Mouse (Mus musculus): ENCODE measurements around the gene Akap9.
"Not testable (repeated sequence)": the region's sequence is repeated elsewhere in the genome, so short reads cannot be mapped to it uniquely, and the experiment has no call there.

The Akap9 gene

DNA sequence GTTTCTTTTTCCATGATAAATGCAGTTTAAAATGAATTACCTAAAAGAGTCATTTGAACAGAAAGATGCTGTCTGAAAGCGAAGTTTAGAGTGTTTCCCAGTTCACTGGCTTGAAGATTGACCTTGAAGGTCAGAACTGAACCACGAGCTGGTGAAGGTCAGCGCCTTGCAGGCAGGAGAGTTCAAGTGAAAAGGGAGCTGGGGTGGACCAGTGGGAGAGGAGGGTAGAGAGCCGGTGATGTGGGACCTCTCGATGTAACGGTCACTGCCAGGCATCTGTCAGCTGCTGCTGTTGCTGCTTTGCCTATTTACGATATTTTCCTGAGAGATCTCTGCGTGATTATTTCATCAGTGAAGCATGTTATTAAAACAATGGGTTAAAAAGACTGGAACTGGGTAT lies 111.5 kb downstream of the Akap9 start:
- DNase-seq (ENCODE audit: low spot score in 2 of 2), result no peak

DNA sequence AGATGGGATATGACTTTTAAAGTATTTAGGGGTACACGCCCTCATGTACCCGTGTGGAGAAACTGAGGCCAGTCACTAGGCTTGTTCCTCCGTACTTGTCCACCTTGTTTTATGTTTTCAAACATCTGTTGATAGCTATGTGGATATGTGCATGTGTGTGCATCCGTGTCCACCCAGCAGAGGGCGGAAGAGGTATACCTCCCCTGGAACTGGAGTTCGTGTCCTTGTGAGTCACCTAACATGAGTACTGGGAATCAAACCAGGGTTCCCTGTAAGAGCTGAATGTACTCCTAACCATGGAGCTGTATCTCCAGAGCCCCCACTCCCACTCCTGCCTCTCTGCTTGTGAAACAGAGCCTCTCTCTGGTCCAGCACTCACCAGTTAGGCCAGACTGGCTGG lies 112.5 kb downstream of the Akap9 start:
- no peak for DNase-seq (ENCODE audit: low spot score in 2 of 2)

DNA sequence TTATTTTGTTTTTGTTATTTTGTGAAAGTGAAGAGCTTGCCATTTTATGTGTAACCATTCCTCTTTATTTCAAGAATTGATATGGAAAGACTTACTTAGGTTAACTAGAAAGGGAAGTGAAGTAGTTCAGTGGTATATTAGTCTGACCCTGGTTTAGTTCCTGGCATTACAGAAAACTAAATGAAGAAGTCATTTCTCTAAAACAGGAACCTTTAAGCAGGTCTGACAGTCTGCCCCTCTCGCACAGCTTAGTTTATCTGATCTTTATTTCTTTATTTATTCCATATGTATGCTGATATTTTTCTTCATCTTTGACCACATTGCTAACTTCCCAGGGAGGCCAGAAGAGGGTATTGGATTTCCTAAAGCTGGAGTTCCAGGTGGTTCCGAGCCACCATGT lies 113.1 kb downstream of the Akap9 start:
- DNase-seq (ENCODE audit: low spot score in 2 of 2), result no peak

DNA sequence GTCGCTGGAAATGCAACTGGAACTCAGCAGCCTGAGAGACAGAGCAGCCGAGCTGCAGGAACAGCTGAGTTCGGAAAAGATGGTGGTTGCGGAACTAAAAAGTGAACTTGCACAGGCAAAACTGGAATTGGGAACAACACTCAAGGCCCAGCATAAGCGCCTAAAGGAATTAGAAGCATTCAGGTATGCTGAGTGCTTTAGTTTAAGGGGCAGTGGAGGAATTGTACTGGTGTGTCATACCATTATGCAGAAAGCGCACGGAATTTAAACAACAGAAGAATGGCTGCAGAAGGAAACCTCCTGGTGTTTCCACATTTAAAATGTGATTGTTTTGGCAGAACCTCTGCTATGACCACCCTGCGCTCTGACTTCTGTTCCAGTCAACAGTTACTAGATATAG lies 132.5 kb downstream of the Akap9 start:
- no peak for DNase-seq (ENCODE audit: low spot score in 2 of 2)

DNA sequence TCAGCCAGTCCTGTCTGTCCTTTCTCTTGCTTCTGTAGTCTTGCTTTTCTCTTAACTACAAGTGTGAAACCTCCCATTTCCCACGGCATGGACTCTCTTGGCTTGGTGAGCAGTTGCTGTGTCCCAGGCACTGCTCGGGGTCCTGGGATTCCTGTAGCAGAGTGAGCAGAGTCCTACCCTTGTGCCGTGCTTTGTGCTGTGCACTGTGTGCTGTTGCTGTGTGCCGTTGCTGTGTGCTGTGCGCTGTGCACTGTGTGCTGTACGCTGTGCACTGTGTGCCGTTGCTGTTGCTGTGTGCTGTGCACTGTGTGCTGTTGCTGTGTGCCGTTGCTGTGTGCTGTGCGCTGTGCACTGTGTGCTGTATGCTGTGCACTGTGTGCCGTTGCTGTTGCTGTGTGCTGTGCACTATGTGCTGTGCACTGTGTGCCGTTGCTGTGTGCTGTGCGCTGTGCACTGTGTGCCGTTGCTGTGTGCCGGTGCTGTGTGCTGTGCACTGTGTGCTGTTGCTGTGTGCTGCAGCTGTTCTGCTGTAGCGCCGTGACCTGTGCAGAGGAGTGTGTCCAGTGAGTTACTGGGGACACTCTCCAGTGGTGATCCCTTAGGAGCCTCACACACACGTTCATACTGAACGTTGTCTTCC lies 138.7 kb downstream of the Akap9 start:
- no peak for DNase-seq (ENCODE audit: low spot score in 2 of 2)

DNA sequence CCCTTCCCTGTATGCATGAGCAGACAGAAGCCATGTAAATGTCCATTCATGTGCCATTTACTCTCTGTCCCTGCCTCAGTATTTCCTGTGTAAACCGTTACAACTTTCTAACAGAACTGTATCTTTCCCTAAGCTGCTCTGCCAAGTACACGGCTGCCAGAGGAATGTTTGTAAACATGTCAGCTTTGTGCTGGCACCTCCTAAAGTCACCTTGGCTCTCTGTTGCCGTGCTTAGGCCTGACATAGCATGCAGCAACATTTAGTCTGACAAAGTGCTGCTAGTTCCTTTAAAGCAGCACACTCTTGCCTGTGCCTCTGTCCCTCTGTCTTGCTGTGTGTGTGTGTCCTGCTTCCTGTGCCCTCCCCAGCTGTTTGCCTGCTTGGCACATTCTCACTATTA lies 139.3 kb downstream of the Akap9 start:
- DNase-seq (ENCODE audit: low spot score in 2 of 2), result no peak

DNA sequence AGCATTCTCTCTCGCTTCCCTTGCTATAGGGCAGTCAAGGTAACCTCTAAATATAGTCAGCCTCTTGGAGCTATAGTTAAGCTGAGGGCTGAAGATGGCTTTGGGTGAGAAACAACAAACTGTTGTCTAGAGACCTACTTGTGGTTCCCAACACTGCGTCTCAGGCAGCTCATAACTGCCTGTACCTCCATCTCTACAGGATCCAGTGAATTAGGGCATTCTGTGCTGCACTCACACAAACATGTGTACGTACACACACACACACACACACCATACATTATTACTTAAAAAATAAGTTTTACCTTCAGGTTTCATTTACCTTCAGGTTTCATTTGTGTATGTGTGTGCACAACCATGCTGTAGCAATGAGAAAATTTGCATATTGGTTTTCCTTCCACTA lies 151.2 kb downstream of the Akap9 start:
- DNase-seq (ENCODE audit: low spot score in 2 of 2), result no peak

DNA sequence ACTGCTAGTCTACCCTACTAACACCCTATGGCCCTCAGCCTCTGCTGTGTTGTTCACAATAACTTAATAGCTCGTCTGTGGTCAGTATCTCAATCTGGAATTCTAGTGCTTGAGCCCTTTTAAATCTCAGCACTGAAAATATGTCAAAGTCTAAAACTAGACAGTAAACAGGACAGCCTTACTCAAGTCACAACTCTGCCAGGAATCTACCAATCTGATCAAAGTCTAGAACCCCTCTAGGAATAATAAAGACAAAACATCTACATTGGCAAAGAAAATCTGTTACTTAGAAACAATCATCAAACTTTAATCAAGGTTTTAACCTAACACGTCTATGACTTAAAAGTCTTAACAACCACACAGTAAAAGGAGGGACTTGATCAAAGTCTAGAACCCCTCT lies 153.0 kb downstream of the Akap9 start:
- DNase-seq (ENCODE audit: low spot score in 2 of 2), result no peak

DNA sequence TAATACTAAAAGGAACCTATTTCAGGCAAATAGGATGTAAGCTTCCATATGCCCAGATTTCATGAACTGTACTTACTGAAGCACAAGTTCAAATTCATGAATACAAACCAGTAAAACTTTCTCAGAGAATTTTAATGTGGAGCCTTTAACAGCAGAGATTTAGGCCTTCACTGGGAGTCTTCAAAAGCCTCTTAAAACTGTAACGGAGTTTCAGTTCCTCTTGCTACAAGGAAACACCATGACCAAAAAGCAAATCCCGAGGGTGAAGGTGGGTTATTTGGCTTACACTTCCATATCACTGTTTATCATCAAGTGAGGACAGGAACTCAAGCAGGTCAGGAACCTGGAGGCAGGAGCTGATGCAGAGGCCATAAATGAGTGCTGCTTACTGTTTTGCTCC lies 153.7 kb downstream of the Akap9 start:
- no peak for DNase-seq (ENCODE audit: low spot score in 2 of 2)

DNA sequence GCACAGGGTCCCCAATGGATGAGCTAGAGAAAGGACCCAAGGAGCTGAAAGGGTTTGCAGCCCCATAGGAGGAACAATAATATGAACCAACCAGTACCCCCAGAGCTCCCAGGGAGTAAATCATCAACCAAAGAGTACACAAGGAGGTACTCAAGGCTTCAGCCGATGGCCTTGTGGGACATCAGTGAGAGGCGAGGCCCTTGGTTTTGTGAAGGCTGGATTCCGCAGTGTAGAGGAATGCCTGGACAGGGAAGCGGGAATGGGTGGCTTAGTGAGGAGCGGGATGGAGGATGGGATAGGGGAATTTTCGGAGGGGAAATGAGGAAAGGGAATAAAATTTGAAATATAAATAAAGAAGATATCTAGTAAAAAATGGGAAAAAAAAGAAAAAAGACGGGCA lies 157.1 kb downstream of the Akap9 start:
- no peak for DNase-seq (ENCODE audit: low spot score in 2 of 2)

DNA sequence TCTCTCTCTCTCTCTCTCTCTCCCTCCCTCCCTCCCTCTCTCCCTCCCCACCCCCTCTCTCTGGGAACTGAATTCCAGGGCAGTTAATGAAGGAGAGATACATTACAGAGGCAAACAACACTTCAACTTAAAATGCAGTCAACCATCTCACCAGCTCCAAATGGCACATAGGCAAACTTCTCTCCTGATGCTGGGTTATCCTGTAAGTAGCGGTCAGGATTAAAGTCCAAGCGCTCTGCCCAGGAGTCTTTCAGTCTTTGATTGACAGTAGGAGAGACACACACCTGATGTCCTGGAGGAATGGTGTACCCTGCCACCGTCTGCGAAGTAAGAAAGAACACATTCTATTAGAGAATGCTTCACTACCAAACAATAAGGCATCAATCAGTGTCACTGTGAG lies 158.5 kb downstream of the Akap9 start:
- no peak for DNase-seq (ENCODE audit: low spot score in 2 of 2)

DNA sequence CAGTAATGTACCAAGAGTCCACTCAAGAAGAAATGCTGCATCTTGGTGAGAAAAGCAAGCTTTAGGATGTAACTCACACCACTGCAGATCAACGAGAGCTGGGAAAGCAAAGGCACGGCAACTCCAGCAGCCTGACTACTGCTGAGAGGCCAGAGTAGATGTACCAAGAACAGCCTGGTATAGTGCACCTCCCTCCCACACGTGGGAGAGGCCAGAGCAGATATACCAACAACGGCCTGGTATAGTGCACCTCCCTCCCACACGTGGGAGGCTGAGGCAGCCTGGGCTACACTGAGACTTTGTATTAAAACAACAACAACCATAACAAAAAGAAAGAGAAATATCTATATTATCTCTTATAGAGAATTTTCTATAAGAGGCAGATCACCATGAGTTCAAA lies 160.3 kb downstream of the Akap9 start:
- DNase-seq (ENCODE audit: low spot score in 2 of 2), result no peak

DNA sequence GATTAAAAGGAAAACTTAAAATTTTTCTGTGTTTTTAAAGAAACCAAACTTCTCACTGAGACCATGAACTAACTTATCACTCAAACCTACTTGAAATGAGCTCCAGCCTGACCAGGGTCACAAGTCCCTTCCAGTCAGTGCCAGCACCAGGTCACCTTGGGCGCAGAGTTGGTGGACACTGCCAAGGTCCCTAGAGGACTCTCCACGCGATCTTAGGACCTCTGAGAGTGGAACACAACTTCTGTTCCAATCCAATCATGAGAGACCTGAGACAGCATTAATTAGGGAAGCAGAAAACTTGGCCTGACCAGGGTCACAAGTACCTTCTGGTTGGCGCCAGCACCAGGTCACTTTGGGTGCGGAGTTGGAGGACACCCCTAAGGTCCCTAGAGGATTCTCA lies 166.6 kb downstream of the Akap9 start:
- no peak for DNase-seq (ENCODE audit: low spot score in 2 of 2)

DNA sequence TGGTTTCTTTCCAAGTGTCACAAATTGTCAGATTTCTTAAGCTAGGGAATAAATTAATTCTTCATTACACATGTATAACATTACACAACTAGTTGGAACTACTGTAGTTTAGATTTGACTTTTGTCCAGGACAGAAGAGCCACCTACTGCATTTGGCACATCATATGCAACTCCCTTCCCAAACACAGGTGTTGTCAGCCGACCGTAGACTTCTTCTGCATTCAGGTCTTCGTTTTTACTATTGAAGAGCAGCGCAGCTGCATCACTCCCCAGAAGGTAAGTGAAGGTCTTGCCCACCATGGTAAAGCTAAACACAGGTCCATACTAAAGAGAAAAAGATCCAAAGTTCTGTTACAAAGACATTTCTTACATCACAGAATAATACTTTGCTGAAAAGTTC lies 173.2 kb downstream of the Akap9 start:
- no peak for DNase-seq (ENCODE audit: low spot score in 2 of 2)

DNA sequence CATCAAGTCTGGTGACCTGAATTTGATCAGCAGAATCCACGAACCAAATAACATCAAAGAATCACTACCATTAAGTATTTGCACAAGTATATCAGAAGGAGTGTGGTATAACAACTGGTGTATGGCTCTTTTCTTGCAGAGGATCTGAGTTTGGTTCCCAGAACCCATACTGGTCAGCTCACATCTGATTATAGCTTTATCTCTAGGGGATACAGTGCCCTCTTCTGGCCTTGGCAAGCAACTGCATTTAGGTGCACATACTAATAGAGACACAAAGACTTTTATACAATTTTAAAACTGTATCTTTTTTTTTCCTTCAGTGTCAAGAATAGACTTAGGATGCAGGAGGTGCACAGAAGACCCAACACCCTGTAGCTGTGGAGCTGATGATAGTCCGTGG lies 173.9 kb downstream of the Akap9 start:
- no peak for DNase-seq (ENCODE audit: low spot score in 2 of 2)

DNA sequence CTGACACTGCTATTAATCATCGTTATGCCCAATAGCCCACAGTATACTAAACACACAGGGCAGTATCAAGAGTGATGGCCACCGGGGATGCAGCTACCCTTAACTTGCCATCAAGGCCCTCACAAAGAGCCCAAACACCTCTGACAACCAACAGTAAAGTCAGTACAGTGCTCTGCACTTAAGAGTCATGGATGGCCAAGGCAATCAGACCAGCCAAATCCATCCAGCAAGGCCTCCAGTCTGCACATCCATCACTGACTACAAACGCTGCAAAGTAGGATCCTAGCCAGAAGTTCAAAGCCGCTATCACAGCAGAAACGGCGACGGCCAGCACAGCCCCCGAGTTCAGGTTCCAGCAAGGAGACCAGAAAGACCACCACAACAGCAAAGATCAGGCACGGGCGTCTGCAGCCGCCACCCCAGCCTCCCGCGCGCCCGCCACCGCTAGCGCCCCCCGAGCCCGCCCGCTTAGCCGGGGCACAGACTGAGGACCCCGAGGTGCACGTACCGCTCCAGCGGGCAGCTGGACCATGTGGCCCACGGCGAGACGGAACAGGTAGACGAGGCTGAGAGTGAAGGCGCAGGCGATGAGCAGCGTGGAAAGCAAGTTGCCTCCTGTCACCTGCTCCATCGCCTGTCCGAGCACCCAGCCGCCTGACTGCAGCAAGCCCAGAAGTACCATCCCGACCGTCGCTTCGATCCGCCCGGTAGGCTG lies 175.9 kb downstream of the Akap9 start:
- peak in 1 of 2 experiments; percentile 17 for DNase-seq (ENCODE audit: low spot score in 2 of 2)

DNA sequence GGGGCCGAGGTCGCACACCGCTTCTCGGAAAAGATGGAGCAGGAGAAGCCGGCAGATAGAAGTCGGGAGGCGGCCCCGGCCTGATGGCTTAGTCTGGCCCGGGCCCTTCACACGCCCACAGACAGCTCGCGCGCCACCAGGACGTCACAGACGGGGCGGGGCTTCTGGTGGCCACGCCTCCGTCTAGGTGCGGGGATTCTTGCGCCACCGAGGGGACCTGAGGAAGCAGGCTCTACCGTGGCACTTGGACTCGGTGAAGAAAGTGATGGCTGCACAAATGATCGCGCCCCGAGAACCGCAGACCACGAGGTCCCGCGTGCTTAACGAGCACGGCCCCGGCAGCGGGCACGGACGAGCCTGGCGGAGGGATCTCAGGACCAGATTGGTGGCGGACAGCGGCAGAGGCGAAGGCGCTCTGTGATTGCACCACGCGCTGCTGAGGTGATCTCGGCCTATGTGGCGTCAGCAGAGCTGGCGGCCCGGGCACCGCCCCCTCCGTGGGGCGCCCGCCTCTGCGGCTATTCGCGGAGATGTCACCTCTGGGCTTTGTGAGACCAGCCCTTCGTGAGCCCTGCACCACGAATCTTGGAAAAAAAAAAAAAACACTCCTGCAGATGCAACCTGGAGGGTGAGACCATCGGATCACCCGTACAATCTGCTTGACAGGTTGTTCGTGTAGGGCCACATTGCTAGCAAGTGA lies 176.6 kb downstream of the Akap9 start, which contains the start of gene Cyp51:
TSS of gene Cyp51 (minus strand) at position 406 of the 700 bp plus-strand sequence.
- peak; percentile 80 to 83 for DNase-seq (ENCODE audit: low spot score in 2 of 2)

DNA sequence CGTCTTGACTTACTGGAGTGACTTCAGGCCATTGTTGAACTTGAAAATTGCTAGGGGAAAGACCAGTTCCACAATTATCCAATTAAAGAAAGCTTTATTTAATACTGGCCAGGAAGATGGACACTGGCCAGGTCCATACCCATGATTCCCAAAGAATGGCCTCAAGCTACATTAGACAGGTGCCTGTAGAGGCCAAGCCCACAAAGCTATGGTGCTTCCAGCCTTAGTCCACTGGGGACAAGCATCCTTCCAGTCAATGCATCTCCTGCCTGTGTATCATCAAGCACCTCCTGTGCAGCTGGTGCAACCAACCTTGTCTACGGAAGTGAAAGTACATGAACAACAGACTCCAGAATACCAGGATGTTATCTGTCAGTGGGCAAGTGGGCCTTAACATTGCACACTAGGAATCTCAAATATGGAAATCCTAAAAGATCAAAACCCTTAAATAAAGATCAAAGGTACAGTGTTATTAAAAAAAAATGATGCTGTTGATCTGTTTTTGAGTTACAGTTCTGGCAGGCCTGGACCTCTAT lies 177.9 kb downstream of the Akap9 start:
- DNase-seq (ENCODE audit: low spot score in 2 of 2), result no peak

DNA sequence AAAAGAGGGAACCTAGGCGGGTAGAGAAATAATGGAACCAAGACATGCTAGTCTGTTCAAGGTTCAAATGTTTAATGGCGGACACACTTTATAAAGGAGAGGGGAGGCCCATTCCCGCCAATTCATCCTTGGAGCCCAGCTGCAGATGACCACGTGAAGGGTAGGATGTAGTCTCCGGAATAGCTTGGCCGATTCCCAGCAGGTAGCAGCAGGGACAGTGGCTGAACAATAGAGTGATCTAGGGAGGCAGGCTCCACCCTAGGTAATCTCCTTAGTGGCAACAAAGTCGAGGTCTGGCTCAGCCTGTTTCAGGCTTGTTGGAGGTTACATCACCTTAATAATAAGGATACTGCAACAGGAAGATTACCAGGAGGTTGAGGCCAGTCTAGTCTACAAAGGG lies 179.2 kb downstream of the Akap9 start:
- not testable (repeated sequence) for DNase-seq (ENCODE audit: low spot score in 2 of 2)

DNA sequence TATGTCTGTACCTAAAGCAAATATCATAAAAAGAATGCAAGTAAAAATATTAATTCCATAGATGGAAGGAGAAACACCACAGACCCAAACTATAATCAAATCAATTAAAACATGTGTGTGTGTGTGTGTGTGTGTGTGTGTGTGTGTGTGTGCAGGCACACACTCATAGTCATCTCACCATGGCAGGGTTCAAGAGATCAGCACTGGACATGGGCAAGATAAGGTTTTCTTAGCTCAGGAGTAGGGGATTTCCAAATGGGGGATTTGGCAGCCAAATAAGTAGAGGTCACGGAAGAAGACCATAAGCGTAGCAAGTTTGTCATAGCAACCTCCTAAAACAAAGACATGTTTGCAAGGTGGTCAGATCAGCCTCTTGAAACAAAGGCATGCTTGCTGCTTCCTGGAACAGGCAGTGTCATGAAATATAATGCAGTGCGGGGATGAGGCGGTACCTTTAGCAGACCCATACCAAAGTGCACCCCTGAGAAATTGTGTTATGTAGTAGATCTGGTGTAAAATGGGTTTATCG lies 184.8 kb downstream of the Akap9 start:
- DNase-seq (ENCODE audit: low spot score in 2 of 2), result no peak

All from frontal cortex, postnatal 25 days (tissue).